Mouse (Mus musculus) brown adipose tissue, adult 24 weeks (tissue): Measurements from ENCODE around the gene Uba6. TPM values are rescaled to one million over a fixed set of nuclear protein-coding genes. Genes with fewer than 3 reads are reported as not detected.

Experiments
- polyA plus RNA-seq: library from polyadenylated mRNA; stranded (reverse); fragments of >200 nt; gene quantifications from 2 replicates; pipeline ENCODE4 v1.2.4, GENCODE M21; 2012; ENCODE audit not compliant: missing spikeins, insufficient read depth, insufficient read length

The Uba6 gene
- polyA plus RNA-seq, 1 experiment: 7.1 TPM

Other genes with a start within 250 kb of the Uba6 start
- 4.4 and 6.2 TPM in 2 replicates for gene Cenpc1, start 107.2 kb downstream of the Uba6 start, polyA plus RNA-seq
- gene Stap1, start 101.1 kb downstream of the Uba6 start, polyA plus RNA-seq: 0.63 and 2.6 TPM in 2 replicates
- gene Gnrhr, start 25.1 kb upstream of the Uba6 start, polyA plus RNA-seq: not detected in 2 replicates
- gene Tmprss11c, start 116.5 kb upstream of the Uba6 start, polyA plus RNA-seq: not detected in 2 replicates
- not detected in 2 replicates for gene Tmprss11d, start 200.6 kb upstream of the Uba6 start, polyA plus RNA-seq